Mouse (Mus musculus) midbrain, postnatal 0 days (tissue): Measurements from ENCODE around the gene Fibp. TPM values are rescaled to one million over a fixed set of nuclear protein-coding genes. Genes with fewer than 3 reads are reported as not detected.

ENCODE experiments used
- ATAC-seq: fragments of 200-750 bp; cut with Nextera tagmentation; 2 replicates; pipeline ENCODE4 v1.8.0; 2017; ENCODE audit warnings: moderate number of reproducible peaks, mild to moderate bottlenecking, moderate TSS enrichment, moderate library complexity; ENCODE audit not compliant: low FRiP score
- DNase-seq: peaks from one replicate; pipeline ENCODE4 v3.0.0-alpha.2; 2015; ENCODE audit warnings: low spot score
- H3K27ac ChIP-seq: fragments of 300-500 bp; sonication (generic); 2 replicates; pipeline ENCODE4 v1.5.1; 2014; ENCODE audit warnings: low read depth, mild to moderate bottlenecking, low read length, mixed read lengths
- H3K27me3 ChIP-seq: fragments of 300-500 bp; sonication (generic); 2 replicates; pipeline ENCODE4 v1.6.1; 2014; ENCODE audit warnings: low read length, control low read depth, mixed read lengths; ENCODE audit not compliant: insufficient read depth
- H3K36me3 ChIP-seq: fragments of 300-500 bp; sonication (generic); 2 replicates; pipeline ENCODE4 v1.6.1; 2014; ENCODE audit warnings: low read length, control low read depth, mixed read lengths; ENCODE audit not compliant: insufficient read depth
- H3K4me1 ChIP-seq: fragments of 300-500 bp; sonication (generic); 2 replicates; pipeline ENCODE4 v1.6.1; 2014; ENCODE audit warnings: mild to moderate bottlenecking, control low read depth, antibody characterized with exemption, low read length, mixed read lengths; ENCODE audit not compliant: insufficient read depth
- H3K4me2 ChIP-seq: fragments of 300-500 bp; sonication (generic); 2 replicates; pipeline ENCODE4 v1.6.1; 2014; ENCODE audit warnings: low read depth, mild to moderate bottlenecking, low read length, mixed read lengths; ENCODE audit not compliant: poor library complexity, severe bottlenecking
- H3K4me3 ChIP-seq: fragments of 300-500 bp; sonication (generic); 2 replicates; pipeline ENCODE4 v1.5.1; 2014; ENCODE audit warnings: low read depth, mild to moderate bottlenecking, low read length, moderate library complexity
- H3K9ac ChIP-seq: fragments of 300-500 bp; sonication (generic); replicated peaks from 2 replicates; pipeline ENCODE4 v1.6.1; 2014; ENCODE audit warnings: mild to moderate bottlenecking, low read length, moderate library complexity, mixed read lengths; ENCODE audit not compliant: poor library complexity, severe bottlenecking
- H3K9me3 ChIP-seq: fragments of 300-500 bp; sonication (generic); 2 replicates; pipeline ENCODE4 v1.6.1; 2016; ENCODE audit warnings: low read length, control low read depth
- CTCF ChIP-seq: IDR thresholded peaks from 2 replicates; pipeline ENCODE4 v1.5.1; 2016; ENCODE audit warnings: antibody characterized with exemption, mild to moderate bottlenecking
- WGBS: fragments of 180-500 bp; shearing (Covaris S2); extraction: QIAGEN DNeasy Blood & Tissue Kit; methylation state at CpG from one replicate; pipeline ENCODE4 v1.1.7; 2014; 5-methylcytosine and 5-hydroxymethylcytosine counted together
- polyA plus RNA-seq: library from polyadenylated mRNA; unstranded; fragments of >200 nt; fragmentation: Nextera tagmentation; extraction: Ambion mirVana; gene quantifications from 2 replicates; pipeline ENCODE4 v1.2.1, GENCODE M21; 2015
- total RNA-seq: library from RNA; depleted of rRNA; stranded (reverse); fragments of >200 nt; gene quantifications from 2 replicates; pipeline ENCODE4 v1.2.3, GENCODE M21; 2014

Gene Fibp
- total and polyA plus RNA-seq, 2 experiments from 2014 or later = 122 to 174 TPM

DNA sequence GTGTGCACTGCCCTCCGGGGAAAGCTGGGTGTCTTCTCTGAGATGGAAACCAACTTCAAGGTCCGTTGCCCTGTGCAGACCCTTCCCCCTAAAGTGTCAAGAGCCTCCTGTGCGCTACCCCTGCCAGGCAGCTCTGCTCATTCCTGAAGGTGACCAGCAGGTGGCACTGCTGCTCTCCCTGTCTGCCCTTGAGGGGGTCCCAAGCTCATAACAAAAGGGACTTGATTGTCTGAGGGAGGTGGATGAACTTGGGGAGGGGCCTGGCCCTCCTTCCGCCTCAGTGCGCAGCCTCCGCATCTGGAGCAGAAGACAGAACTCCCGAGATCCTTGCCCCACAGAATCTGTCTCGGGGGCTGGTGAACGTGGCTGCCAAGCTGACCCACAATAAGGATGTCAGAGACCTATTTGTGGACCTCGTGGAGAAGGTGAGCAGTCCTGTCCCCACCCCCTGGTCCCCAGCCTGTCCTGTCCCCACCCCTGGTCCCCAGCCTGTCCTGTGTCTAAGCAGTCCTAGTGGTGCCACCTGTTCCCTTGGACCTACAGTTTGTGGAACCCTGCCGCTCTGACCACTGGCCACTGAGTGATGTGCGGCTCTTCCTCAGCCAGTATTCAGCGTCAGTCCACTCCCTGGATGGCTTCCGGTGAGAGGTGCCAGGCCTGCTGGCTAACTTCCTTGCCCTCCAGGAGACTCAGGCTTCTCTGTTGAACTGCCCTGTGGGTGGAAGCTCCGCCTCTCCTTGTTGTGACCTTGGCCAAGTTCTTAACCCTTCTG, 3.6 kb downstream of the Fibp start:
- peak overlapping the region; percentile 39 for H3K9ac ChIP-seq
- peak overlapping the region; percentile 62 for H3K27ac ChIP-seq
- no peaks in the 10 kb centered on the region for H3K9me3 ChIP-seq
- peak; percentile 94 for TF ChIP-seq CTCF
- peaks cover 5% of the 10 kb centered on the region; the same call in 1 of the 2 replicates for H3K4me1 ChIP-seq
- H3K36me3 ChIP-seq = peaks cover 36% of the 10 kb centered on the region
- H3K27me3 ChIP-seq = no peaks in the 10 kb centered on the region
- H3K4me3 ChIP-seq = peak overlapping the region; percentile 21; the same call in 1 of the 2 replicates
- H3K4me2 ChIP-seq = peak overlapping the region; percentile 43
- WGBS = 31% methylated on average over 15 of the region's 15 CpGs
- ATAC-seq = peak; percentile 45
- peak; percentile 82 for DNase-seq

DNA sequence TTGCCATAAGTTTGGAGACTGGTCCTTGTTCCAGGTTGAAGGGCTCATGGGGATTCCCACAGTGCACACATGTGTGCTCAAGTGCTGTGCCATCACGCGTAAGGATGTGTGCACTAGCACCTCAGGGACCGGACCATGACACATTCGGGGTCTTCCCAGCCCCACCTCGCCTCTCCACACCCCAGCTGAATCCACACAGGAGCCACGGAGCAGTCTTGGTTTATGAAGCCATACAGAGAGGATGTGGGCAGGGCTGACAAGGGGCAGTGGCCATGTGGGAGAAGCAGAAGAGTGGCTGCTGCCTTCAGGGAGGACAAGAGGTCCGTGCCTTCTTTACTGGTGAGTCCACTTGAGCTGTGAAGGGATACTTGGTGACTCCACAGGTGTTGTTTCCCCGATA, 4.6 kb downstream of the Fibp start:
- TF ChIP-seq CTCF = no peak
- H3K27ac ChIP-seq = no peak overlapping the region
- no peaks in the 10 kb centered on the region for H3K27me3 ChIP-seq
- 94% methylated on average over 8 of the region's 8 CpGs for WGBS
- no peak for ATAC-seq
- no peak overlapping the region for H3K9ac ChIP-seq
- peaks cover 5% of the 10 kb centered on the region; the same call in 1 of the 2 replicates for H3K4me1 ChIP-seq
- H3K36me3 ChIP-seq = peaks cover 36% of the 10 kb centered on the region
- H3K9me3 ChIP-seq = no peaks in the 10 kb centered on the region
- DNase-seq = no peak
- no peak overlapping the region for H3K4me2 ChIP-seq
- H3K4me3 ChIP-seq = no peak overlapping the region

DNA sequence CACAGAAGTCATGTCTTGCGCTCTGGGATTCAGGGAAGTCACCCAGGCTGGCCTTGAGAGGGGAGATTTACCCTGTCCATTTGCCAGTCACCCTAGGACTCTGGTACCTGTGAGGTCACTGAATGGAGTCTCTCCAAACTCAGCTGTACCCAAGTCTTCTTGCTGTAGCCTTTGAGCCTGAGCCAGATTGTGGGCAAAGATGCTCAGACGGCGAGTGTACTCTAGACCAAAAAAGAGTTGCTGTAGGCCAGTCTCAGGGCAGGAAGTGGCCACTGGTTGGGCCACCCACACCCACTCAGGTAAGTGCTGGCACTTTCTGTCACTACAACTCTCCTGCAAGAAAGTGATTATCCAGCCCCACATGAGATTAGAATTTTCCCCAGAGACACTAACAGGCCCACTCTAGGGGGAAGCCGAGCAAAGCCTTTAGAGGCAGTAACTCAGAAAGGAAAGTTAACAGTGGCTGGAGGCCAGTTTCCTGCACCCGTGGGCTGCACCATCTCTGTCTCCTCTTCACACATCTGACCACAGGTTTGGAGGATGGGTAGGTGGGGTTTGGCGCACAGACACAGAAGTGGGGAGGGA, 6.6 kb downstream of the Fibp start:
- Histone ChIP-seq H3K36me3 (peaks cover 36% of the 10 kb centered on the region), H3K9ac (no peak overlapping the region), H3K27ac (no peak overlapping the region), H3K9me3 (no peaks in the 10 kb centered on the region), H3K4me2 (no peak overlapping the region), H3K4me3 (no peak overlapping the region), H3K27me3 (no peaks in the 10 kb centered on the region), H3K4me1 (no peaks in the 10 kb centered on the region)
- 94% methylated on average over 6 of the region's 6 CpGs for WGBS
- ATAC-seq (no peak), DNase-seq (no peak)
- no peak for TF ChIP-seq CTCF

DNA sequence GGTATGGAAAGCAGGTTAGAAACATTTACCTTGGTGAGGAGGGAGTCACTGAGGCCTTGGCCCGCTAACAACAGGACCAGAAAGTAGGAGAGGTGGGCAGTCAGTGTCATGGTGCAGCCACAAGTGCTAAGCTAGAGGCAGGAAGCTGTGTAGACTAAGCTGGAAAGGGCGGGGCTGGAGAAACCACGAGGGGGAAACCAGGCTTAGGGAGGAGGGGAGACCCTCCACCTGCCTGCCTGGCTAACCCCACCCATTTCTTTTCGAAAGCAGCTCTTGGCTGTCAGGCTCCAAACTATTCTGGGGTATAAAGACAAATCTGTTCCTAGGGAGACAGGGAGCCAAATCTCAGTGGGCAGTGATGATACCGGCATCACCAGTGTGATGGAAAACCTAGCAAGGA, 8.0 kb downstream of the Fibp start, which contains the start of gene Ctsw:
Ctsw (minus strand) TSS at position 134 of the 400 bp plus-strand sequence.
- H3K27ac ChIP-seq = no peak within 1 kb of the TSS
- H3K4me3 ChIP-seq = no peak within 1 kb of the TSS
- DNase-seq = no peak
- no peak for ATAC-seq
- H3K27me3 ChIP-seq = no peaks in the 10 kb centered on the region
- WGBS = 57% methylated on average over 5 of the region's 5 CpGs
- TF ChIP-seq CTCF = no peak
- no peak within 1 kb of the TSS for H3K4me2 ChIP-seq
- no peak within 1 kb of the TSS for H3K9ac ChIP-seq
- peaks cover 26% of the 10 kb centered on the region for H3K36me3 ChIP-seq
- H3K4me1 ChIP-seq = no peaks in the 10 kb centered on the region
- no peaks in the 10 kb centered on the region for H3K9me3 ChIP-seq

DNA sequence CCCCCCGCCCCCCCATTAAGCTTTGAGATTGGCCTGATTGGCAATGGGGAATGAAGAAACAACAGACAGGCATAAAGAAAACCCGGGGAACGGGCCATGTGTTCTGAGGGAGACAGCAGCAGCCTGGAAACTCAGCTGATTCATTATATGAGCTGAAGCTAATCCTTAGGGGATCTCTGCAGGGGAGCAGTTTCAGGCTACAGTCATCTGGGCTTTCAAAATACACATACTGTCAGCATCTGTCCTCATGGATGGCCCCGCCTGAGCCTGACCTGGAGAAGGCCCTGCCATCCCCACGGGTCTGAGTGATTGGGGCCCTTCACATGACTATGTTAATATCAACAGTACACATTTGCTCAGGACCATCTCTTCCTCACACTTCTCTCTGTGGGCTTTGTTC, 11.4 kb downstream of the Fibp start:
- Histone ChIP-seq H3K27me3 (no peaks in the 10 kb centered on the region), H3K36me3 (peaks cover 8% of the 10 kb centered on the region; the same call in 1 of the 2 replicates), H3K9ac (no peak overlapping the region), H3K4me2 (no peak overlapping the region), H3K9me3 (no peaks in the 10 kb centered on the region), H3K27ac (no peak overlapping the region), H3K4me1 (peaks cover 14% of the 10 kb centered on the region), H3K4me3 (no peak overlapping the region)
- no peak for TF ChIP-seq CTCF
- DNase-seq (no peak), ATAC-seq (no peak)
- WGBS = 40% methylated on average over 5 of the region's 5 CpGs

DNA sequence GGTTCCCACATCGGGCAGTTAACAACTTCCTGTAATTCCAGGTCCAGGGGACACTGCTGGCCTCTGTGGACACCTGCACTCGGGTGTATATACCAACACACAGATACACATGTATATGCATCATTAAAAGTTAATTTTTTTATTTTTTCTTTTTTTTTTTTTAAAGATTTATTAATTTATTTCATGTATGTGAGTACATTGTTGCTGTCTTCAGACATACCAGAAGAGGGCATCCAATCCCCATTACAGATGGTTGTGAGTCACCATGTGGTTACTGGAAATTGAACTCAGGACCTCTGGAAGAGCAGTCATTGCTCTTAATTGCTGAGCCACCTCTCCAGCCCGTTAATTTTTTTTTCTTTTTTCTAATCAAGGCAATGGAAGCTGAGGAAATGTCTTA, 12.4 kb downstream of the Fibp start:
- H3K4me3 ChIP-seq = no peak overlapping the region
- H3K27me3 ChIP-seq = no peaks in the 10 kb centered on the region
- no peak for TF ChIP-seq CTCF
- no peak overlapping the region for H3K9ac ChIP-seq
- H3K9me3 ChIP-seq = no peaks in the 10 kb centered on the region
- no peak overlapping the region for H3K27ac ChIP-seq
- no peak overlapping the region for H3K4me2 ChIP-seq
- no peak for ATAC-seq
- 83% methylated on average over 3 of the region's 3 CpGs for WGBS
- no peak for DNase-seq
- no peaks in the 10 kb centered on the region for H3K36me3 ChIP-seq
- H3K4me1 ChIP-seq = peaks cover 14% of the 10 kb centered on the region
